Mouse (Mus musculus) gastrocnemius, adult 18-20 months (tissue): ENCODE measurements around the gene Fam208b. TPM values are rescaled to one million over a fixed set of nuclear protein-coding genes. Genes with fewer than 3 reads are reported as not detected.
A peak's percentile ranks its signal among the peaks of the same experiment; 100 is the strongest.

Experiments
- DNase-seq: peaks from one replicate; pipeline ENCODE4 v3.0.0; 2021; ENCODE audit warnings: low spot score
- long read RNA-seq, 2 experiments: library from polyadenylated mRNA; stranded (forward); transcript quantifications; one replicate each; pipeline ENCODE4 v2.0.0; 2021
- total RNA-seq, 2 experiments: library from RNA; stranded (reverse); gene quantifications; 2 replicates each; pipeline ENCODE4 v1.2.3; 2021

Fam208b gene
- total RNA-seq: 1 to 10 TPM; 8.4 to 8.6 TPM
- long read RNA-seq, experiment 1: 0 reads
- long read RNA-seq, experiment 2: 0 reads

DNA sequence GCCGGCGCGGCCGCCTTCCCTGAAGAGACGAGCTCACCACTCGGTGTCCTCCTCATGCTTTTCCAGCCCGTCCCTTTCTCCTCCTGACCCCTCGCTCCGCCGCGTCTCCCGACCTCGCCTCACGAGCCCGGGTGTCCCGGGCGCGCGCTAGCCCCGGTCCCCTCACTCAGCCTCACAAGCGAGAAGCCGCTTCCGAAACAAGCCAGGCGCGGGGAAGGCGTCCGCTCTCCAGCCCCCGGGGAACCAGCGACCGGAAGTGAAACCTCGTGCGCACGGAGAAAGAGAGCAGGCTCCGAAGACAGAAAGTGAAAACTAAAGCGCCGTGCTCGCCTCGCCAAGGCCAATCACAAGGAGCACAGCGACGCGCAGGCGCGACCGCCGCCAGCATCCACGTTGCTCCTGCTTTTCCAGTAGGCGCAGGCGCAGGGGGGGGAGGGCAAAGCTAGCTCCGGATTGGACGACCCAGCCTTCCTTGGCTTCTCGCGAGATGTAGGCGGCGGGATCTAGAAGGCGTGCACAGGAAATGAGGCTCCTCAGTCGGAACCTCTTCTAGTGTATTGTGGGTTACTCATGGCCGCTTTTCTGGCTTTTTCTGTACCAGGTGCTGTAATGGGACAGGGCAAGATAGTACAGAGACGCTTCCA is at the start of gene Fam208b:
Gene Fam208b, minus strand, starts transcription at position 314 of the 644 bp plus-strand sequence.
- peak; percentile 99 for DNase-seq

DNA sequence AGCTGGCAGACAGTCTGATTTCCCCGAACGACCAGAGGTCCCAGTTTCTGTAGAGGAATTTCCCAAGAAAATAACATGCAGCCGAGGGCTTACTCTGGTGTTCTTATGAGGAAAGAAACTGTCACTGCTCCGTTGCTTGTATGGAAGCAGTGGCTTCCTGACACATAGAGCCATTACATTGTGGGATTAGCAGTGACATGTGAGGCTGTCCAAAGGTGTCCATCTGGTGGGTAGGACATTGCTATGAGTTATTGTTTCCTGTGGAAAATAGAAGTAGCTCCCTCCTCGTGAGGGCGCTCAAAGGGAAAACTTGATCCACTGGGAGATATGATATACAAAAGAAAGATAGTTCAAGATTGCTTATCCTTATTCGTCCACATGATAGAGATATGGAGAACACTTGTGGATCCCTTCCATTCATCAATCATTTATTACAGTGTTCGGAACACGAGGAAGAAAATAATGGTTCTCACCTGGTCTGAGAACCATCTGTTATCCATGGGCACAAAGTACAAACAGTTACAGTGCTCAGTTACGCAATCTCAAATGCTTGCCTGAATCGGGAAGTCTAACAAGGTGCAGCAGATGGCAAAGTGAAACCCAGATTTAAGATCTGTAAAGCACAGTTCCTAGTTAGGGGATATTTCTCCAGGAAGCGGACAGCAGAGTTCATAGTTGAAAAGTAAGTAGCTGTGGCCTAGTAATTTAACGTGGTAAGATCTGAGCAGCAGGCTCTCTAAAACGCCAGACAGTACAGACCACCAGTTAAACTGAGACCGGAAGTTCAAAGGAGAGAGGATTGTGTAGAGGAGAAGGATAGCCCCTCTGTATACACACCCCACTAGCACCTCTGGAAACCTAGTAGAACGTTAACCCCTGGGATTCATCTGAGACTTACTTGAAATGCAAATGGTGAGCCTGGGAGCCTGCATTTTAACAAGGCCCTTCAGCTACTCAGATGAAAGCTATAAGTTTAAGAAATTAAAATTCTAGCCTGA is 48.6 kb upstream of the Fam208b start:
- DNase-seq: no peak

DNA sequence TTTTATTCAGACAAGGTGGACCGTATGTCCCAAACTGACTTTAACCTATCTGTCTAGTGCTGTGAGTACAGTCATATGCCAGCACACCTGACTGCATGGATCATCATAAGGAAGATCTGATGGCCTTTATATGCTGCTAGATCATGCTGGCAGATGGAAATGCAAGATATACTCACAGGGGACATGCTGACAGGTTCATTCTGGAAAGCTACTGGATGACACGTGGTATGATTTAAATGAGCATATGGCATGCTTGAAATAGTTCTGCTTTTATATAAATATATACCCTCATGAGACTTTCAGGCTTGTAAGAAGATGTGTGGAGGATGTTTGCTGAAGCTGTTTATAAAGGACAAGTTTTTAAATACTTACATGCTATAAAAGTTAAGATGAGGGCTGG is 43.5 kb upstream of the Fam208b start:
- no peak for DNase-seq

DNA sequence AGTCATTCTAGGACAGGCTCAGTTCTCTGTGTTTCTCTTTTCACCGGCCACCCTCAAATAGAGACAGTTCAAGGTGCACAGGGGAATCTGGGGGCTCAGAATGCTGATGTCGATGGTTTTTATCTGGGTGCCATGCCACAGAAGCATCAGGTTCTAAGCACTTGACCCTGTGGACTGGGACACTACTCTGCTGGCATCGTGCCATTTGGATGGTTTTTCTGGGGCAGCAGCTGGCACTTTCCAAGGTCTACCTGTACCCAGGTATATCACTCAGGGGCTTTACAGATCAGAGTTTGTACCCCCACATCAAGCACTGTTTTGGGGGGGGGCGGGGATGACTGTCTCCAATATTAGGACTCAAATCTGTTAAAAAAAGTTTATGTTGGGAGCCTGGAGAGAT is 39.7 kb upstream of the Fam208b start:
- no peak for DNase-seq

DNA sequence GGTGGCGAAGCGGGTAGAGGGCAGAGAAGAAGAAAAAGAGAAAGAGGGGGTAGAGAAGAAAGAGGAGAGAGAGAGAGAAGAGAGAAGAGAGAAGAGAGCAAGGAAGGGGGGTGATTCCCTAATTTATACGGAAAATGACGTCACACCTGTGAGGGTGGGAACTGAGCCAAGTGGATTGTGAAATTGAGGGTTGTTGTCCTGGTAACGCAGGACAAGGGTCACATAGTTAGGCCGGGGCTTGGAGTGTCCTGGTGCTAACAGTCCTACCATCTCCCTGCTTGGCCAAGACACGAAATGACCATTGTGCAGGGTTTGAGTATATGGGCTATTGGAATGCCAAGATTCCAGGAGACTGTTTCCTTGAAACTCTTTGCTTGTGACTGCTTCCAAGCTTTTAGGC is 35.7 kb upstream of the Fam208b start:
- DNase-seq: no peak

DNA sequence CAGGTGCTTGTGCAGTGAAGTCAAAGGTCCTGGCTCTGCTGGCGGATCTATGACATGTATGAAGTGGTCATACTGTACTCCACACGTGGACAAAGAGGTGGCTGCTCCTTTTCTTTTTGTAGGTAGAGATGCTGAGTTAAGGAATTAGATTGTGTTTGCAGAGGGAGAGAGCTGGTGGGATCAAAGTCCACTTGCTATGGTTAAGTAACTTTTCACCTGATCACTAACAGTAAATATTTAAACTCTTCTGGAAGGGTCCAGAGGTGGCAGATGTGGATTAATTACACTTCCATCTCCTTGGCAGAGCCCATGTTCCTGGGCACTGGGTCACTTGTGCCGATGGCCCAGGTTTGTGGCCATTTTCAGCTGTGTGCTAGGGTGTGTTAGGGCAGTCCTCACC is 35.0 kb upstream of the Fam208b start:
- no peak for DNase-seq

DNA sequence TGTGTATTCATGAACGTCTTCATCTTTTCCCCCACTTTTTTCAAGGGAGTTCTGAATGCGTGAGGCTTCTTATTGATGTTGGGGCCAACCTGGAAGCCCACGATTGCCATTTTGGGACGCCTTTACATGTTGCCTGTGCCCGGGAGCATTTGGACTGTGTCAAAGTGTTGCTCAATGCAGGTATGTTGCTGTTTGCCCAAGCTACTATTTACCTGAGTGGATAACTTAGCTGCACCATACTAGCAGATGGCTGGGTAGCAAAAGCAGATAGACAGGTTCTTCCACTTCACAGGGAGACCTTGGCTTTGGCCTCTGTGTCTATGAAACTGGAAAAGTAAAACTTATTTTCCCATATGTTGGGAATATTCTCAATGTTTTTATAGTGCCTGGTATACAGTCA is 34.0 kb upstream of the Fam208b start:
- no peak for DNase-seq

DNA sequence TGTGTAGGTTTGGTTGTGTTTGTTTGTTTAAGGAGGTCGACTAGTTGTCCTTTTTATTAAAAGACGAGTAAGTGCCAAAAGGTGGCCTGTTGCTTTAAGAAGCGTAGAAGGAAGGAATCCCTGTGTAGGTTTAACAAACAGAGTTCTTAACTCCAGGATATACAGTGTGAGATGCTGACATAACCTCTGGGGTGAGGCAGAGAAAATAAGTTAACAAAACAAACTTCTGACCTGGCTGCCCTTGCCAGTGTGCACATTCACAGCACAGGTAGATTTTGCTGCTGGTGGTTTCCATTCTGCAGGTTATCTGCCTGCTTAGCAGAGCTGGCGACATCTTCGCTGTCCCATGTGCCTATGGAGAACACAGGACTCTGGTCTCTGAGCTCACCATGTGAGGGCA is 31.6 kb upstream of the Fam208b start:
- DNase-seq: no peak

DNA sequence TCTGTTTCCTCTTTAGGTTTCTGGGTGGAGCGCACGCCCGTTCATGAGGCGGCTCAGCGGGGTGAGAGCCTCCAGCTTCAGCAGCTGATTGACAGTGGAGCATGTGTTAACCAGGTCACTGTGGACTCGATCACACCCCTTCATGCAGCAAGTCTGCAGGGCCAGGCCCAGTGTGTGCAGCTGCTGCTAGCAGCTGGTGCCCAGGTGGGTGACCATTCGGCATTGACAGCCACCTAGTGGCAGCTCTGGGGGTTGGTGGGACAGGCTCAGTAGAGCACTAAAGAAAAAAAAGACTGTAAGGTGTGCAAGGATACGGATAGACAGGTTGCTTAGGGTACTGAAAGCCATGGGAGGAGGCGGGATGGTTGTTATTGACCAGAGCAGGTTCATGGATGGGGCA is 31.1 kb upstream of the Fam208b start:
- DNase-seq: no peak

DNA sequence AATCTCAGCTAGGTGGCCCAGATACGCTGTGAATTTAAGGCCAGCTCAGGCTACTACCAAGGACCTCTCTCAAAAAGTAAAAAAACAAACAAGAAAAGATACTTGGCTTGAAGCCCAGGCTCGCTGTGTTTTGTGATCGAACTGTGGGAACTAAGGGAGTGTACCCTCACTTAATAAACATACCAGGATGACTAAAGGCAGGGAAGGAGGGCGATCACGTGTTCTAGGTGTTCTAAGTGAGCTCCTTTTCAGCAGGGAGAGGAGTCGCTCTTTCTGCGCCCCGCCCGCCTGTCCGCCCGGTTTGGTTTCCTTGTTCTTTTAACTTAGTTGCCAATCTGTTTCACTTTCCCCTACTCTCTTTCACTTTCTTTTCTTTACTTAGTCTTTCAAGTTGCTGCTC is 25.9 kb upstream of the Fam208b start:
- DNase-seq: no peak

DNA sequence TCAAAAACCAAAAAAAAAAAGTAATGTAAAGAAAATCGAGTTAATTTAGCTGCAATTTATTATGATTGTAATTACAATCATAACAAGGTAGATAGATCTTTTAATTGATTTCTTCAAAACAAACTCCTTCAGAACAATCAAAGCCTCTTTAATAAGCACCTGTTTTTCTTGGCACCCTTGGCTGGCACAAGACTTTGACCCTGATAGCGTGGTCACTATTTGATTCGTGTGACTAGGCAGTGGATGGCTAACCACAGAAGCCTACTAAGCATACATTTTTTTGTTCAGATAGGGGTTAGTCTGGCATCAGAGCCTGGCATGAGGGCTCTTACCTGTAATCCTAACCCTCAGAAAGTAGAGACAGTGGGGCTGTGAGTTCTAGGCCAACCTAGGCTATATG is 24.2 kb upstream of the Fam208b start:
- no peak for DNase-seq

DNA sequence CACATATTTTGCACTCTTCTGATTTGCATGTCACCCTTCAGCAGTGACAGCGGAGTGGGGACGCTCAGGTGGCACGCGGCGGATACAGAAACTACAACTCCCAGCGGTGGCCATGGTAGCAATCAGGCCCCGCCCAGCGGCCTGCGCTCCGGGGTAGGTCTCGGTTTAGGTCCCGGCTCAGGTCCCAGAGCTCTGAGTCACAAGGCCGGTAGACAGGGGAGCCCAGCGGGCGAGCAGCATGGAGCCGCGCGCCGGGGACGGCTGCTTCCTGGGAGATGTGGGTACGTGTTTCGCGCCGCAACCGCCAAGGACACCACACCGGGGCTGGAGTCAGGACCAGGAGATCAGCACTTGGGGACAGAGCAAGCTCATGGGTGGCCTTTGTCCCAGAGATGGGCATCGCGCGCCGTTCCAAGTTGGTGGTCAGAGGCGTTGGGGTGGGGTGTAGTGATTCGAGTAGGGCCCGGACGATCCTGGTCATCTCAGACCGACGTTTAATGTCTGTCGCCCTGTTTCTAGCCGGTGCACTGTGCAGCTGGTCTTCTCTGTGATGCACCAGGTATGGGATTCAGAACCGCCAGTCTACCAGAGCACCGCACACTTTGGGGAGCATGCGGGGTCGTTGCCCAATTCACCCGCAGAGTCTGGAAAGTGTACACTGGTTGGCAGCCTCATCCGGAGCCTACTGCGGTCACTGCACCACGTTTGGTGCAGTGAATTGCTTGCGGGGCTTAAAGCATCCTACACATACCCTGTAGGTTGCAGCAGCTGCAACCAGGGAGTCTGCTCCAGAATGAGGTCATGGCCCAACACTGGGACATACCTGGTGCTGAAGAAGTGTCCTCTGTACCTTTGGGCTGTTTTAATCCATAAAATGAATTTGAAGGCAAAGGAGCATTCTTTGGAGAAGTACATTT is 23.2 kb upstream of the Fam208b start, which contains the start of gene Asb13:
Gene Asb13, plus strand, starts transcription at position 138 of the 917 bp plus-strand sequence.
- peak; percentile 88 for DNase-seq

DNA sequence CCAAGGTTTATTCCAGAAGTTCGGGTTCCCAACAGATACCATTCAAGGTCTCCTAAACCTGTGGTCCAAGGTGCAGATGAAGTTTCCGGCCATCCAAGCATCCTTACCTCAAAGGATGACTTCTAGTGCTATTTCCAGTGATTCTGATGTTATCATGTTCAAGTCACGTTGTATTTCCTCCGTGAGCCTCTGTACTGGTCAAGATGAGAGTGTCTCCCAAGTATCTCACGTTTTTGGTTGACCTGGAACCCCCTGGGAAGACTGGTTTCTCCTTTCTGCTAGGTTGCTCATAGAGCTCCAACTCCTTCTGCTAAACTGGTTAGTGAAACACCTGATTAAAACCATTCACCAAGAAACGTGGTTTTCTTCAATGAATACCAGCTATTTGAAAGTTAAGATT is 22.2 kb upstream of the Fam208b start:
- no peak for DNase-seq

DNA sequence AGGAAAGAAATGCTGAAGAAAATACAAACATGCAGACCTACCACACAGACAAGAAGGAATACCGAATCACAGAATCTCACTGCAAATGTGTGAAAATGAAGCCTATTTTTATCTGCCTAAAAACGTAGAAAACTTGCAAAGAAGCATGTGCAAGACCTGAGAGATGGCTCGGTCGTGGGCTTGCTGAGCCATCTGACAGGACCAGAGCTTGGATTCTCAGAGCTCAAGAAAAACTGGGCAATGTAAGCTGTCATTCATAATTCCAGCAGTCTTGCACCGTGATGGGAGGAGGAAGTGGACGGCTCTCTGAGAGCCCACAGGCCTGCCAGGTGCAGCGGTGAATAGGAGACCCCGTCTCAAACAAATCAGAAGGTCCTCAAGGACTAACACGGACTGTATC is 21.6 kb upstream of the Fam208b start:
- no peak for DNase-seq

DNA sequence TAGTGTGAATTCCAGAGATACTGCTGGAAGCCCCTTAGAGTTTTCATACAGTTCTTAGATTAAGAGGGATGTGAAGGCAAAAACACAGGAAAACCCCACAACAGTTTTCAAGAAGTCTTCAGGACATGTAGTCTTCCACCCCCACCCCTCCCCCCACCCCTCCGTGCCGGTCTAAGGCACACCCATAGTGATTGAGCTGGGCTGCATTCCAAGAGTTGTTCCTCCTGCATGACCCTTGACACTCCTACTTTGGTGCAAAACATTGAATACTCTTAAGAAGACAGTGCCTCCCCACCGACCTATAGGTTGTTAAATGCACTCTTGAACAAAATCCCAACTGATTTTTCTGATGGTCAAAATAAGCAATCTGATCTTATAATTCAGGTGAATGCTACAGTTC is 17.2 kb upstream of the Fam208b start:
- DNase-seq: no peak

DNA sequence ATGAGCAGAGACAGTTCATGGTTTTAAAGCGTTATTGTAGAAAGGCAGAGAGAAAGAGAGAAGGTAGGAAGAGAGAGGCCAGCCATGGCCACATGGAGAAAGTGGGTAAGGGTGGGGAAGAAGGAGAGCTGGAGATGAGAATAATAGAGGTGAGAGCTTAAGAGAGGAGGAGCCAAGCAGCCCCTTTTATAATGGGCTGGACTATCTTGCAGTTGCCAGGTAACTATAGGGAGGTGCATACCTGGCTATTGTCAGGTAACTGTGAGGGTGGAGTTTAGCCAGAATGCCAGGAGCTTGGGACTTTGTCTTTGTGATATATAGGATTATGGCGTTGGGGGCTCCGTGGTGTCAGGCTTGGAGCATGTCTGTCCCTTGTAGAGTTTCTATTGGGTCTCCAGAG is 16.2 kb upstream of the Fam208b start:
- DNase-seq: no peak

DNA sequence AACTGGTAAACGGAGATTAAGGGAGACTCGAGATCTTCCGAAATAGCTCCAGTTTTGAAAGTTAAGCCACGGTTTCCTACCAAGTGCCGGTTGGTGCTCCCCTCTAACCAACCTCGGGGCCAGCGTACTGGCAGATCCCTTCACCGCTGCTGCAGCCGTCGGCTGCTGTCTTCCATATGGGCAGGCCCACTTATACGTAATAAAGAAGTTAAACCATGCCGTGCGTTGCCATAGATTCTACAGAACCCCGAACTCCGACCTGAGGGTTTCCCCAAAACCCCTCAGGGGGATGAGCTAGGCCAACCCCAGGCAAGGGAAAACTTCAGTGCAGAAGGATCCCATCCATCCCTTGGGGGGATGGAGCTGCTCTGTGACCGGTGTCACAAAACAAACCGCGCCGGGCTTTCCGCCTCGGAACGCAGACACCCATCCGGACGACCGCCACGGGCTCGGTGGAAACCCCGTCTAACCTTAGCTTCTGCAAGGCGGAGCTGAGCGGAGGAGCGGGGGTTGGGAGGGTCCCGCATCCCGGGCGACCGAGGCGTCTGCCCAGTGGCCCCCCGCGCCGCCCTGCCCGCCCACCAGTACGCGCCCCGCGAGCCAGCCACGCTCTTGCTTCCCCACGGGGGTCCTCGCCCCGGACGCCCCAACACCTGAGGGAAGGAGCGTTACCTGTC is 652 bp downstream of the Fam208b start:
- DNase-seq: peak; percentile 15

DNA sequence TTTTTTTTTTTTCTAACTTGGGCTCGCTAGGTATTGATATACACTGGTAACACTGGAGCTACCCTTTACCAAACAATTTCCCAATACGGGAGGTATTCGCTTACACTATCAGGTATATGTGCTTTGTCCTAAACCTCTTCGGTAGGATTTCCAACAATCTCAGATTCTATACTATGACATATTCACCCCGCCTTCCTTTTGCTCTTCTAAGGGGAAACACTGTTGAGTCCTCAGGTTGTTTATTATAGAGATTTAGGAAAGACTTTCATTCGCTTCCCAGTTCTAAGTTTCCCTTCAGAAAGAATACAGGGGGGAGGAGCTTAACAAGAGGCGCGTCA is 1.2 kb downstream of the Fam208b start:
- DNase-seq: no peak

DNA sequence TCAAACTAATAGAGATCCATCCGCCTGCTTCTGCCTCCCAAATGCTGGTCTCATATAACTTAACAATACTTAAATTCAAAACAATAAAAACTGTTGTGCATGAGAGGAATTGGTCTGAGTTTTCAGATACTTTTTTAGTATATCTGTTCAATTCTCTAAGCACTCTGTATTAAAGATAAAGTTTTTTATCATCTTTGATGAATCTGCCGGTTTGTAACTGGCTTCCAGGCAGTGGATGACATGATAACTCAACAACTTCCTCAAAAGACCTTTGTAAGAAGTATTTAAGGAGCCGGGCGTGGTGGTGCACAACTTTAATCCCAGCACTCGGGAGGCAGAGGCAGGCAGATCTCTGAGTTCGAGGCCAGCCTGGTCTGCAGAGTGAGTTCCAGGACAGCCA is 14.7 kb downstream of the Fam208b start:
- DNase-seq: no peak

DNA sequence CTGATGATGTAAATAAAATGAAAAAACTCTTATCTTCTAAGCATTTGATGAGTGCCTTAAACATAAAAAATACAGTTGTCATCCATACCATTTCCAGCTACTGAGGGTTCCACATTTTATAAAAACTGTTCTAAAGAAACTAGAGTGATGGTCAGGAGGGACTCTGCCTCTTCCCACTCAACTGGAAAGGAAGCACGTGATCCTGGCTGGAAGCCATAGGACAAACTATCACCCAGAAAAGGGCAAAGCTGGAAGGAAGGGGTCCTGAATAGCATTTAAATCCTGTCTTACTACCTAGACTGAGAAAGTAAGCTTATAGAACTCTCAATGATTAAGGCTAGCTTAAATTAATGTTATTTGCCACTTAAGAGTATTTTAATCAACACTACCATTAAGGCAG is 16.6 kb downstream of the Fam208b start:
- no peak for DNase-seq

DNA sequence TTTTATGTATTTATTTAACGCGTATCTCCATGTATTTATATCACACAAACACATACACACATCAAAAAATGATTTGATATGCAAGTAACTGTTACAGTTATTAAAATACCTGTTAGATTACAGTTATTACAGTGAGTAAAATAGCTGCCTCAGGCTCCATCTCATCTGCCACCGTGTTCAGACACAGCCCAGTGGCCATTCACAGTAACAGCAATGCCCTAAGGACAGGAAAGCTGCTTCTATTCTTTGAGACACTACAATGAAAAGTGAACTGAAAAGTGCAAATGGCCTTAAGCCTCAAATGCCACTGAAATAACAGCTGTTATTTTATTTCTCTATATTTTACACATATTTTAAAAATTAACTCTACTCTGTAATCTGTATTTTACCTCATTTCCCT is 20.1 kb downstream of the Fam208b start:
- DNase-seq: no peak
